Mouse (Mus musculus) liver, postnatal 0 days (tissue): Measurements from ENCODE around the gene Kif17.

Experiments used
- CTCF ChIP-seq: sonication (generic); IDR thresholded peaks from 2 replicates; pipeline ENCODE4 v1.5.1; 2016; ENCODE audit warnings: antibody characterized with exemption, low read depth
- EP300 ChIP-seq: IDR thresholded peaks from 2 replicates; pipeline ENCODE4 v1.6.1; 2016; ENCODE audit warnings: antibody characterized with exemption, low read depth, mild to moderate bottlenecking

DNA sequence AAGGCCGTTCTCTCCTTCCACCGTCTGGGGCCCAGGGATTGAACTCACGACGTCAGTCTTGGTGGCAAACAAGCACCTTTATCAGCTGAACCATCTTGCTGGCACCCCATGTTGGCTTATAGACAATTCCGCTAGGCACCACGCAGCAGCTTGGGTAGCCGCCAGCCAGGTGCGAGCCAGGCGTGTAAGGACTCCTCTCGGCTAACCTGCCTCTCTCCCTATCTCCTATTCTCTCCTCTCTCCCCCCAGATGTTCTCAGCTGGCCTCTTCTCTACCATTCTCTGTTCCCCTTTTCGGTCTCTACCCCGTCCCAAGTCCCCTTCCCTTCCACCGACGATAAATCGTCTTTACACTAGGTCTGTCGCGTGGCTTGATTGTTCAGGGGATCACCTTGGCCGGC, 53.5 kb downstream of the Kif17 start:
- TF ChIP-seq CTCF (no peak), EP300 (no peak)
